Mouse (Mus musculus): Measurements from ENCODE around the gene Fam114a1.
A peak's percentile ranks its signal among the peaks of the same experiment; 100 is the strongest.

The Fam114a1 gene

DNA sequence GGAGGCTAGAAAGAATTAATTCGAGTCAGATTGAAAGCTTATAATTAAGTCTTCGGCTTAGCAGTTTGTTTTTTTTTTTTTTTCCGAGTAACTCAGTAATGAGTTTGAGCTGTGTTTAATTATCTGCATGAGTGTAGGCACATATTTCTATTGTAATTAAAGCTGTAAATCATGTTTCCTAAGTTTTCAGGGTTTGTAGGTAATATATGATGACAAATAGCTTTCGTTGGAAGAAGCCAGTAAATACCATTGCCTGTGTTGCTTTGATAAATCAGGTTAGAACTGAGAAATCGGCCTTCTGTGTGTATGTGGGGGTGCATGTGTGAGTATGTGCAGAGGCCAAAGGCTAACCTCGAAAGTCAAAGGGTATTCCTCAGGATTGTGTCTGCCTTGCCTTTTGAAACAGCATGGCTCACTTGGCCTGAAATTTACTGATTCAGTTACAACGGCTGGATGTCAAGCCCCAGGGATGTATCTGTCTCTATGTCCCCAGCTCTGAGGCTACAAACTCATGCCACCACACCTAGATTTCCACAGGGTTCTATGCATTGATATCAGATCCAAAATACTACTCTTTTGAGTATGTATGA, 34.2 kb downstream of the Fam114a1 start:
- no peak for DNase-seq (ENCODE audit: low spot score in 2 of 2)

GRCm38 (mm10) chr5:65005251-65005650, 35.4 kb downstream of the Fam114a1 start:
- no peak for DNase-seq (ENCODE audit: low spot score in 2 of 2)

DNA sequence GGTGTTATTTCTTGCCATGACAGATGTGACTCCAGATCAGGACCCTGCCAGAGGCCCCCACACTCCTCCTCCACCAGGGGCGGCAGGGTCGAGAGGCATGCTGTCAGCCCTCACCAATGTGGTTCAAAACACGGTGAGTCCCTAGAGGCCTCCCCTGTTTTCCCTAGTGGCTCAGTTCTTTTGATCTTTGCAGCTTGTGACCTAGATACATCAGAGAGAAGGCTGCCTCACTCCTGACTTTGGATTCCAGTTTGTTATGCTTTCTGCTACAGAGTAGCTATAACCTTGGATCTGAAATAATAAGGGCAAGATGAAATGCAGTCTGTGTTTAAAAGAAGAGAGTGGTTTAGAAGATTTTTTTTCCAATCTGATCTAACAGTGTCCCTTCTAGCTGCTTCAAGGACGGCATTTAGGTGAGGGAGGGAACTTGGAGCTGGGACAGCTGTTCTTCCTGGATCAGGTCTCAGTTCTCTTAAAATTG, 36.2 kb downstream of the Fam114a1 start:
- no peak for DNase-seq (ENCODE audit: low spot score in 2 of 2)

DNA sequence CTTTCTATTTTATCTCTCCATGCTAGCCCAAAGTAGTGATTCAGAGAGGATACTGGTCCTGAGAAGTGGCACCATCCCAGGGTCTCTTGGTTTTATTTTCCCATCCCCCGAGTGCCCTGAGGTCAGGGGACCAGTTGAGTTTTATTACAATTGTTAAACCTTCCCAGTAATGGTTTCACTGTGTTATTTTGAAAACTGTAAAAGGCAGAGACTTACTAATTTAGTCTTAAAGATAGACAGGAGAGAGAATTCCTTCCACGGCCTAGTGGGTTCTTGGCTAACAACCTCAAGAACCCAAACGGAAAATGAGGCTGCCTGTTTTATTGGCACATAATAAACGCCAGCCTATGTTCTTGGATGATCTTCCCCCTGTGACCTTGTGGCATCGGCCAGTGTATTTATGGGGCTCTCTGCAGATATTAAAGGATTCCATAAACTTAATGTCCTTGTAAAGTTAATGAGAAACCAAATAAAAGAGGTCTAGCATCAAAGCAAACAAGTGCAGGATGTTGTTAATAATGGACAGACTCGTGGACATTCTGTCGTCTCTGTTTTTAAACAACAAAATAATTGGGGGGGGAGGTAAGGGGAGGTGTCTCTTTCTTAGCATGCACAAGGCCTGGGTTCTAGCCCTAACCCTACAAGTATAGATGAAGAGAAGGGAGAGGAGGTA, 42.2 kb downstream of the Fam114a1 start:
- no peak for DNase-seq (ENCODE audit: low spot score in 2 of 2)

DNA sequence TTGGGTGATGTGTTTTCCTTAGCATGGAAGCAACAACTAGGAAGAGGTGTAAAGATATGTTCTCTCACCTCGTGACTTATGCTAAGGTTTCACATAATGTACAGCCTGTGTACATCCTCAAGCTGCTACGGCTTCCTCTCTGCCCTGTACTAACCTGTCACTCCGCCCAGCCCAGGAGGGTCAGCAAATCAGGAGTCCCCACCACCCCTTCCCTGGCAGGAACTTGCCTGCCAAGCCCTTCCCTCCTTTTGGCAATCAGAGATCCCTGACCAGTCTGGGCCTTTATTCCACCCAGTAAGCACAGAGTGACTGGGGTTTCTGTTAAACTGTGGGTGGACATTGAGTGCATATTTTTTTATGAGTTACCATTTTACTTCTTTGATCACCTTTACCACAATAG, 45.6 kb downstream of the Fam114a1 start:
- DNase-seq (ENCODE audit: low spot score in 2 of 2), result no peak

- DNase-seq (ENCODE audit: low spot score in 2 of 2), result no peak
Measured at GRCm38 (mm10) chr5:65019109-65019508, 49.2 kb downstream of the Fam114a1 start.

- no peak for DNase-seq (ENCODE audit: low spot score in 2 of 2)
Measured at GRCm38 (mm10) chr5:65019823-65020222, 50.0 kb downstream of the Fam114a1 start.

DNA sequence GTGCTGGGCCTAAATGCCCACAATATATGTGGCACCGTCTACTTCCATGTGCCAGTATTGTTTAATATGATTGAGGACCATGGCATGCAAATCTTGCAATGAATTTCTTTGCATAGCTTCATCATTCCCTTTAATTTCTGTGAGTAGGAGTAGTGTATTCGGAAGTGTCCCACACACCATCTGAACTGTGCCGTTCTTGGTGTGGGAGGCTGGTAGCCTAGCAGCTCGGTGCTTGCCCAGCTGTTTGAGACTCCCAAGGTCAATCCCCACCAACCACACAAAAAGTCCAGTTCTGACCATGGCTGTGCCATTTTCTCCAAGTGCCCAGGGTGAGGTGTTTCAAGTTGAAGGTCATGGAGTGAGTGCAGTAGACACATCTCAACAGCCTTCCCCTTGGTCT, 52.1 kb downstream of the Fam114a1 start:
- DNase-seq (ENCODE audit: low spot score in 2 of 2), result no peak

GRCm38 (mm10) chr5:65024641-65025040, 54.8 kb downstream of the Fam114a1 start:
- no peak for DNase-seq (ENCODE audit: low spot score in 2 of 2)

GRCm38 (mm10) chr5:65025916-65026315, 56.0 kb downstream of the Fam114a1 start:
- DNase-seq (ENCODE audit: low spot score in 2 of 2), result no peak

GRCm38 (mm10) chr5:65026776-65027175, 56.9 kb downstream of the Fam114a1 start:
- DNase-seq (ENCODE audit: low spot score in 2 of 2), result no peak

- DNase-seq (ENCODE audit: low spot score in 2 of 2), result no peak
Measured at GRCm38 (mm10) chr5:65028019-65028418, 58.1 kb downstream of the Fam114a1 start.

GRCm38 (mm10) chr5:65036597-65036996, 66.7 kb downstream of the Fam114a1 start:
- DNase-seq (ENCODE audit: low spot score in 2 of 2), result peak in 1 of 2 experiments; percentile 15

DNA sequence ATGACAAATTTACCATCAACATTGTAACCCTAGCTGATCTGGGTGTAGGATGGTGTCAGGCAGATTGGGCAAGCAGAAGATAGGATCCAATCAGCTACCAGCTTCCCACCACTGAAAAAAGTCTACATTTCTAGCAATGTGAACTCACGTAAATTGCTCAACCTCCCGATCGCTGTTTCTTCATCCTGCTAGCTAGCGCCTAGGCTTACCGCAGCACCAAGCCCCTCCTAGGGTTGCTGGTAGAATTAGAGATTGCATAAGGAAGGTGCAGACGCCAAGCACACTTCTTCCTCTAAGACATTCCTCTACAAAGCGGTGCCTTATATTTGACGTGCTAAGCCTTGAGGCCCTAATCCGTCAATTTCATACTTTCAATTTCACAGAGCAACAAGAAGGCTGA, 68.4 kb downstream of the Fam114a1 start:
- no peak for DNase-seq (ENCODE audit: low spot score in 2 of 2)

DNA sequence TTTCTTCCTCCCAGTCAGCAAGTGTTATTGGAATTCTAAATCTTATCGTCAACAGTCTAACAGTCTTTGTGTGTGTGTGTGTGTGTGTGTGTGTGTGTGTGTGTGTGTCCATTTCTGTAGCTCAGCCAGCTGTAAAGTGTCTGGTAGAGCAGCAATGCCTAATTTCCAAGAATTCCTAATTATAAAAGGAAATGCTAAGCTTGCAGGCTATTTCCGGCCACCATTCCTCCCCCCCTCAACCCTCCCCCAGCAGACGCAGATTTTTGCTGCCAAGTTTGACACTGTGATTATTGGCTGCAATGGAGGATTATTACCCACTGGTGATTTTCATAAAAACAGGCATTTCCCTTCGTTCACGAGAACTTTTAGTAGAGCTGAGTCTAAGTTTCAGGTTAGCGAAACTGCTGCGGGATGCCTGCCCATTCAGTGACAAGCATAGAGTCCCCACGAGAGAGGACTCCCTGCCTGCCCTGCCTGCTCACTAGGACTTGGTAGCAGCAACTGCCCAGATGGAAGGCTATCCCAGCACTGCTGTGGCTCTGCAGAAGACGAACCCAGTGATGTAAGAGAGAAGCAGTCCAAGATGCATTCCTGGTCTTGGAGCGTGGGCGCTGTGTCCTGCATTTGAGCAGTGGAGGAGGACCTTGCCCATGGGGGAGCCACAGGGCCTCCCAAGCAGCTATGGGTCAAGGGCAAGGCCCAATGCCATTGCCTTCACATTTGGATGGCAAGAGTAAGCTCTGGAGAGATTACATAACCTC, 69.1 kb downstream of the Fam114a1 start:
- peak; percentile 58 to 60 for DNase-seq (ENCODE audit: low spot score in 2 of 2)

DNA sequence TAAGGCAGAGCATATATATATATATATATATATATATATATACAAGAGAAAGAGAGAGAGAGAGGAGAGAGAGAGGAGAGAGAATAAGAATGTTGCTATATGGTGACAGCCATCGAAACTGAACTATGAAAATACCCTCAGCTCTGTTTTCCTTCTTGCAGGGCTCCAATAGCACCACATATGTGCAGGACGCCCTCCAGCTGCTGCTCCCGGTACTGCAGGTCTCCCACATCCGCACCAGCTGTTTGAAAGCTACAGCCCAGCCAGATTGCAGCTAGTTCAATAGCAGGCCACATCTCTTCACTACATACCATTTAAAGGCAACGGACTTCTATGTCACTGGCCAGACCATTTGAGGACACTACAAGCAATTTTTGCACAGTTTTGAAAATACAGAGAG, 70.6 kb downstream of the Fam114a1 start:
- DNase-seq (ENCODE audit: low spot score in 2 of 2), result no peak

DNA sequence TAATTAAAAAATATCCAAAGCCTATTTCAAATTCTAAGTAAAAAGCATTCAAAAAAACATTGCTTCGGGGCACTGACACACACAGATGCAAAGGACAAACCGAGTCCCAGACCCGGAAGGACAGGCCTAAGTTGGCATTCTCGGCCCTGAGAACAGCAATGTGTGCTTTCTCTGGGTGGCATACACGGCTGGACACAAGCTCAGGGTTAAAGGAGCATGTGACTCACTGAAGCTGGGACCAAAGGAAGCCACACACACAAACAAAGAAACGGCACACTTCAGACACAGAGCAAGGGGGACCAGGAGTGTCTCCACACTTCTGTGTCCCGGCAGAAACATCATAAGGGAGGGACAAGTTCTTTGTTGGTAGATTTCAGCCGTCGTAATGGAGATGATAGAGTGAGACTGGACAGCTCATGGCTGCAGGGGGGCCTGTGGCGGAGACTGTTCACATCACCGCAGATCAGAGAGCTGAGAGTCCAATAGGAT, 73.6 kb downstream of the Fam114a1 start:
- no peak for DNase-seq (ENCODE audit: low spot score in 2 of 2)

DNA sequence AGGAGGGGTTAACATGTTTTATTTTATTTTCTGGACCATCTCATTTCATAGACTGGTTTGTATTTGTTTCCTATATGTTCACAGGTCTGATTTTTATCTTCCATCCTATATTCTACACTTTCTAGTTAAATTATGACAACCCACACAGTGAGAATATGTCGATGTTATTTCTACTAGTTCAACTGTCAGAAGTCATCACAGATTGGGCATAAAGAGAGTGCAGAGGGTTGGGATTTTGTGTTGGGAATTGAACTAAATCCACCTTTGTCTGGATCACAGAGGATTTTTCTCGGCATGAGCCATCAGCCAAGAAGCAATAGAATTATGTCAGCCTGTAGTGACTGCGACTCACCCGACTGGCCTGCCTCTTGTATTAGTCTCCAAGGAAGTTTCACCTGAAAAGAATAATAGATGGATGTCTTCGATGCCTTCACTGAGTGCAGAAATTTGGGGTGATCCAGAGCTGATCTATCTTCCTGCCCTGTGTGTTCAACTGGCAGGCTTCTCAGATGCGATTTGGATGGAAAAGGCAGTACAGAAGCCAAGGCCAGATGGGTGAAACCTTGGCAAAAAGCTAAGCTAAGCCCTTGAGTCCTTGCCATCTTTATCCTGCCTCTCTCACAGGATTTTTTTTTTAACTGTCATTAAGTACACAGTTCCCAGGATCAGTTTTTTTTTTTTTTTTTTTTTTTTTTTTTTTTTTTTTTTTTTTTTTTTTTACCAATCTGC, 75.9 kb downstream of the Fam114a1 start:
- DNase-seq (ENCODE audit: low spot score in 2 of 2), result no peak

GRCm38 (mm10) chr5:65046442-65047284, 76.8 kb downstream of the Fam114a1 start:
- DNase-seq (ENCODE audit: low spot score in 2 of 2), result no peak

- DNase-seq (ENCODE audit: low spot score in 2 of 2), result no peak
Measured at GRCm38 (mm10) chr5:65047285-65047855, 77.5 kb downstream of the Fam114a1 start.

GRCm38 (mm10) chr5:65049880-65050279, 80.0 kb downstream of the Fam114a1 start:
- no peak for DNase-seq (ENCODE audit: low spot score in 2 of 2)
